Mouse (Mus musculus) layer of hippocampus, adult 2 months (tissue): ENCODE measurements around the gene Ppp2r5e. TPM values are rescaled to one million over a fixed set of nuclear protein-coding genes. Genes with fewer than 3 reads are reported as not detected.
A peak's percentile ranks its signal among the peaks of the same experiment; 100 is the strongest.

Experiments used
- DNase-seq, 2 experiments: peaks; one replicate each; pipeline ENCODE4 v3.0.0; 2022; ENCODE audit warnings: low spot score in 2 of 2
- H3K27ac ChIP-seq: fragments of 200-600 bp; 2 replicates; pipeline ENCODE4 v1.8.1; 2022
- H3K4me3 ChIP-seq: fragments of 200-600 bp; 2 replicates; pipeline ENCODE4 v1.8.1; 2022; ENCODE audit warnings: mild to moderate bottlenecking
- CTCF ChIP-seq: fragments of 200-600 bp; conservative IDR thresholded peaks from 2 replicates; pipeline ENCODE4 v1.8.1; 2022; ENCODE audit warnings: antibody characterized with exemption, mild to moderate bottlenecking, moderate library complexity
- long read RNA-seq, 2 experiments: library from polyadenylated mRNA; stranded (forward); transcript quantifications; one replicate each; pipeline ENCODE4 v2.0.0; 2021; ENCODE audit warnings: borderline mapping rate in 2 of 2
- total RNA-seq, 2 experiments: library from RNA; stranded (reverse); gene quantifications; 2 replicates each; pipeline ENCODE4 v1.2.3; 2021

Ppp2r5e gene
- total RNA-seq = 10 to 100 TPM; 79.1 to 80.1 TPM
- long read RNA-seq, experiment 1, full-length matches to known transcripts = 56 of 68 reads
- long read RNA-seq, experiment 1, partial matches to known transcripts = 1 of 68 reads
- long read RNA-seq, experiment 1, other reads (novel, unspliced or antisense) = 11 of 68 reads
- long read RNA-seq, experiment 2, full-length matches to known transcripts = 57 of 72 reads
- long read RNA-seq, experiment 2, partial matches to known transcripts = 2 of 72 reads
- long read RNA-seq, experiment 2, other reads (novel, unspliced or antisense) = 13 of 72 reads

GRCm38 (mm10) chr12:75596154-75597002, at the start of gene Ppp2r5e:
TSS of gene Ppp2r5e (minus strand) at chr12:75596245.
- Histone ChIP-seq H3K4me3 (peak within 1 kb of the TSS; percentile 88), H3K27ac (peak within 1 kb of the TSS; percentile 95)
- peak; percentile 39; the same call in 1 of the 2 replicates for TF ChIP-seq CTCF
- DNase-seq = peak; percentile 99

GRCm38 (mm10) chr12:75645780-75646179, 49.7 kb upstream of the Ppp2r5e start:
- no peak for DNase-seq
- no peak overlapping the region for H3K4me3 ChIP-seq
- TF ChIP-seq CTCF = peak; percentile 68
- H3K27ac ChIP-seq = no peak overlapping the region

- Histone ChIP-seq H3K27ac (no peak overlapping the region), H3K4me3 (no peak overlapping the region)
- no peak for DNase-seq
- peak; percentile 38 for TF ChIP-seq CTCF
Observed at GRCm38 (mm10) chr12:75641726-75642125, 45.7 kb upstream of the Ppp2r5e start.

GRCm38 (mm10) chr12:75638345-75638744, 42.3 kb upstream of the Ppp2r5e start:
- no peak overlapping the region for H3K4me3 ChIP-seq
- no peak for DNase-seq
- TF ChIP-seq CTCF = no peak
- H3K27ac ChIP-seq = no peak overlapping the region

- Histone ChIP-seq H3K27ac (no peak overlapping the region), H3K4me3 (no peak overlapping the region)
- no peak for TF ChIP-seq CTCF
- DNase-seq = no peak
Observed at GRCm38 (mm10) chr12:75637103-75637502, 41.1 kb upstream of the Ppp2r5e start.

GRCm38 (mm10) chr12:75635771-75636430, 39.9 kb upstream of the Ppp2r5e start:
- Histone ChIP-seq H3K27ac (no peak overlapping the region), H3K4me3 (no peak overlapping the region)
- no peak for DNase-seq
- no peak for TF ChIP-seq CTCF

- Histone ChIP-seq H3K27ac (no peak overlapping the region), H3K4me3 (no peak overlapping the region)
- peak; percentile 45 for TF ChIP-seq CTCF
- DNase-seq = no peak
Observed at GRCm38 (mm10) chr12:75629618-75630017, 33.6 kb upstream of the Ppp2r5e start.

GRCm38 (mm10) chr12:75623292-75623691, 27.2 kb upstream of the Ppp2r5e start:
- DNase-seq = no peak
- H3K4me3 ChIP-seq = no peak overlapping the region
- no peak for TF ChIP-seq CTCF
- H3K27ac ChIP-seq = no peak overlapping the region

GRCm38 (mm10) chr12:75622835-75623234, 26.8 kb upstream of the Ppp2r5e start:
- no peak for DNase-seq
- TF ChIP-seq CTCF = no peak
- Histone ChIP-seq H3K4me3 (no peak overlapping the region), H3K27ac (no peak overlapping the region)

- H3K4me3 ChIP-seq = no peak overlapping the region
- no peak for TF ChIP-seq CTCF
- no peak for DNase-seq
- no peak overlapping the region for H3K27ac ChIP-seq
Observed at GRCm38 (mm10) chr12:75616841-75617240, 20.8 kb upstream of the Ppp2r5e start.

- DNase-seq = no peak
- peak overlapping the region; percentile 38; the same call in 1 of the 2 replicates for H3K4me3 ChIP-seq
- no peak overlapping the region for H3K27ac ChIP-seq
- no peak for TF ChIP-seq CTCF
Observed at GRCm38 (mm10) chr12:75616158-75616791, 20.2 kb upstream of the Ppp2r5e start.

- no peak overlapping the region for H3K27ac ChIP-seq
- no peak for TF ChIP-seq CTCF
- no peak overlapping the region for H3K4me3 ChIP-seq
- no peak for DNase-seq
Observed at GRCm38 (mm10) chr12:75615556-75615955, 19.5 kb upstream of the Ppp2r5e start.
